Mouse (Mus musculus) CH12.LX (cell line): ENCODE results near the gene Olfr433. TPM values are rescaled to one million over a fixed set of nuclear protein-coding genes. Genes with fewer than 3 reads are reported as not detected.

Experiments
- DNase-seq: peaks from one replicate; pipeline ENCODE4 v3.0.0-alpha.2; 2013; ENCODE audit errors: extremely low read depth
- H3K27ac ChIP-seq: 2 replicates; pipeline ENCODE4 v1.5.1; 2012; ENCODE audit warnings: low read depth, mild to moderate bottlenecking, control low read depth, moderate library complexity; ENCODE audit not compliant: insufficient read depth
- H3K27me3 ChIP-seq: replicated peaks from 2 replicates; pipeline ENCODE3; 2012; ENCODE audit warnings: inconsistent platforms
- H3K36me3 ChIP-seq, 2 experiments: replicated peaks in 1 of 2; 2 replicates each; pipeline versions ENCODE3 to v1.6.1; 2012; ENCODE audit warnings: inconsistent platforms in 1 of 2, low read length in 1 of 2, mild to moderate bottlenecking in 1 of 2, mixed read lengths in 1 of 2, moderate library complexity in 1 of 2; ENCODE audit not compliant: control insufficient read depth in 1 of 2, insufficient read depth in 1 of 2
- H3K4me1 ChIP-seq, 2 experiments: 2 replicates each; pipeline ENCODE4 v1.6.1; 2012; ENCODE audit warnings: inconsistent platforms in 1 of 2, moderate library complexity in 1 of 2; ENCODE audit not compliant: insufficient read depth in 2 of 2, control insufficient read depth in 1 of 2
- H3K4me2 ChIP-seq: 2 replicates; pipeline ENCODE4 v1.6.1; 2012; ENCODE audit warnings: low read depth, mild to moderate bottlenecking, control low read depth; ENCODE audit not compliant: poor library complexity, insufficient read depth, severe bottlenecking
- H3K4me3 ChIP-seq, 3 experiments: fragments of 150-350 bp in 1 of 3; sonication (generic) in 1 of 3; replicated peaks in 1 of 3; 2 replicates each; pipeline versions ENCODE3 to v1.5.1; 2011 to 2012; ENCODE audit warnings: low read depth in 2 of 3, low read length in 2 of 3, mild to moderate bottlenecking in 2 of 3, moderate library complexity in 2 of 3, control low read depth in 1 of 3, improper control_type of control experiment in 1 of 3, inconsistent platforms in 1 of 3, mixed read lengths in 1 of 3; ENCODE audit not compliant: poor library complexity in 1 of 3
- H3K79me2 ChIP-seq: replicated peaks from 2 replicates; pipeline ENCODE4 v1.6.1; 2012; ENCODE audit warnings: mild to moderate bottlenecking, moderate library complexity; ENCODE audit not compliant: control insufficient read depth, poor library complexity, insufficient read depth, severe bottlenecking; ENCODE audit errors: extremely low read depth
- H3K9ac ChIP-seq: 2 replicates; pipeline ENCODE4 v1.6.1; 2012; ENCODE audit warnings: low read depth, mild to moderate bottlenecking, control low read depth, moderate library complexity; ENCODE audit not compliant: insufficient read depth
- H3K9me3 ChIP-seq: replicated peaks from 2 replicates; pipeline ENCODE3; 2012; ENCODE audit warnings: low read length, inconsistent platforms, mixed read lengths
- ELF1 ChIP-seq: IDR thresholded peaks from 2 replicates; pipeline ENCODE4 v1.6.1; 2014; ENCODE audit warnings: low read depth, mild to moderate bottlenecking, inconsistent platforms, low read length, improper control_type of control experiment
- HCFC1 ChIP-seq: IDR thresholded peaks from 2 replicates; pipeline ENCODE4 v1.6.1; 2012; ENCODE audit warnings: low read depth, mild to moderate bottlenecking, inconsistent platforms, low read length, improper control_type of control experiment
- IRF4 ChIP-seq: IDR thresholded peaks from 2 replicates; pipeline ENCODE4 v1.6.1; 2014; ENCODE audit warnings: low read depth, mild to moderate bottlenecking, inconsistent platforms, low read length, improper control_type of control experiment
- MAX ChIP-seq: IDR thresholded peaks from 2 replicates; pipeline ENCODE4 v1.6.1; 2011; ENCODE audit warnings: low read length, improper control_type of control experiment
- MAZ ChIP-seq: IDR thresholded peaks from 2 replicates; pipeline ENCODE4 v1.6.1; 2012; ENCODE audit warnings: low read depth, mild to moderate bottlenecking, inconsistent platforms, low read length, improper control_type of control experiment, moderate library complexity
- MXI1 ChIP-seq: IDR thresholded peaks from 2 replicates; pipeline ENCODE4 v1.6.1; 2011; ENCODE audit warnings: mild to moderate bottlenecking, low read depth, low read length, improper control_type of control experiment
- NRF1 ChIP-seq: IDR thresholded peaks from 2 replicates; pipeline ENCODE4 v1.6.1; 2014; ENCODE audit warnings: low read depth, mild to moderate bottlenecking, inconsistent platforms, low read length, improper control_type of control experiment, moderate library complexity
- PAX5 ChIP-seq: IDR thresholded peaks from 2 replicates; pipeline ENCODE4 v1.6.1; 2012; ENCODE audit warnings: low read length, inconsistent platforms, mixed read lengths
- POLR2A ChIP-seq: IDR thresholded peaks from 2 replicates; pipeline ENCODE4 v1.6.1; 2011; ENCODE audit warnings: low read depth, mild to moderate bottlenecking, improper control_type of control experiment, low read length
- POLR2AphosphoS2 ChIP-seq: IDR thresholded peaks from 2 replicates; pipeline ENCODE4 v1.6.1; 2011; ENCODE audit warnings: low read depth, low read length, improper control_type of control experiment
- RAD21 ChIP-seq: IDR thresholded peaks from 2 replicates; pipeline ENCODE4 v1.6.1; 2011; ENCODE audit warnings: low read depth, mild to moderate bottlenecking, low read length, improper control_type of control experiment, moderate library complexity
- RCOR1 ChIP-seq: conservative IDR thresholded peaks from 2 replicates; pipeline ENCODE4 v1.6.1; 2012; ENCODE audit warnings: low read depth, mild to moderate bottlenecking, inconsistent platforms, low read length, improper control_type of control experiment
- SIN3A ChIP-seq: IDR thresholded peaks from 2 replicates; pipeline ENCODE4 v1.6.1; 2012; ENCODE audit warnings: low read length, improper control_type of control experiment, inconsistent platforms
- TBP ChIP-seq: conservative IDR thresholded peaks from 2 replicates; pipeline ENCODE4 v1.6.1; 2011; ENCODE audit warnings: low read depth, low read length, improper control_type of control experiment
- TCF12 ChIP-seq: IDR thresholded peaks from 2 replicates; pipeline ENCODE4 v1.6.1; 2014; ENCODE audit warnings: low read depth, mild to moderate bottlenecking, inconsistent platforms, low read length, improper control_type of control experiment
- UBTF ChIP-seq: IDR thresholded peaks from 2 replicates; pipeline ENCODE4 v1.6.1; 2012; ENCODE audit warnings: low read depth, mild to moderate bottlenecking, inconsistent platforms, low read length, improper control_type of control experiment, moderate library complexity
- USF1 ChIP-seq: IDR thresholded peaks from 2 replicates; pipeline ENCODE4 v1.6.1; 2014; ENCODE audit warnings: low read depth, mild to moderate bottlenecking, inconsistent platforms, low read length, improper control_type of control experiment
- USF2 ChIP-seq: conservative IDR thresholded peaks from 2 replicates; pipeline ENCODE4 v1.6.1; 2011; ENCODE audit warnings: low read depth, low read length, improper control_type of control experiment
- ZNF384 ChIP-seq: IDR thresholded peaks from 2 replicates; pipeline ENCODE4 v1.6.1; 2012; ENCODE audit warnings: low read depth, low read length, improper control_type of control experiment, inconsistent platforms
- dilution Hi-C: fragments of 300-500 bp; cut with MboI; formaldehyde crosslinking; loops from 2 replicates; pipeline ENCODE4 v1.14.3; 2020; ENCODE audit warnings: low sequenced_read_pairs; ENCODE audit not compliant: extremely low pct_unique_long_range_greater_than_20kb, extremely low pct_ligation_motif_present
- in situ Hi-C: fragments of 300-500 bp; cut with MboI; formaldehyde crosslinking; loops from 3 replicates; pipeline ENCODE4 v1.14.3; 2019; ENCODE audit warnings: low sequenced_read_pairs, low pct_ligation_motif_present, low pct_unique_long_range_greater_than_20kb, mixed read lengths
- polyA plus RNA-seq: library from polyadenylated mRNA; unstranded; fragments of >175 nt; gene quantifications from 2 replicates; pipeline ENCODE4 v1.2.1, GENCODE M21; 2012; ENCODE audit warnings: low read depth; ENCODE audit not compliant: insufficient read length
- total RNA-seq, 2 experiments: library from RNA; depleted of rRNA; stranded (reverse); fragments of 300-350 nt in 1 of 2; fragments of >200 nt in 1 of 2; gene quantifications; 2 replicates each; pipeline ENCODE4 v1.2.3; 2012 to 2014

The Olfr433 gene
- total and polyA plus RNA-seq, 3 experiments = 0.43 to 0.54 (median 0.51) TPM

- Histone ChIP-seq H3K27ac (no peak overlapping the region), H3K4me3 (no peak overlapping the region), H3K36me3 (no peaks in the 10 kb centered on the region), H3K4me2 (no peak overlapping the region), H3K9ac (no peak overlapping the region), H3K4me1 (peaks cover 7 to 10% of the 10 kb centered on the region in 2 experiments; a peak in 3 of 4 replicates), H3K79me2 (no peaks in the 10 kb centered on the region), H3K9me3 (peaks cover 3% of the 10 kb centered on the region), H3K27me3 (no peaks in the 10 kb centered on the region)
- in situ Hi-C loops (no loop called here), dilution Hi-C loops (no loop called here)
- DNase-seq = no peak
- TF ChIP-seq ELF1 (no peak), NRF1 (peak; percentile 68)
These were observed 12.5 kb downstream of the Olfr433 start for GRCm38 (mm10) chr1:174052981-174053380.

GRCm38 (mm10) chr1:174055248-174055647, 14.7 kb downstream of the Olfr433 start:
- Histone ChIP-seq H3K36me3 (no peaks in the 10 kb centered on the region), H3K9me3 (no peaks in the 10 kb centered on the region), H3K79me2 (no peaks in the 10 kb centered on the region), H3K9ac (no peak overlapping the region), H3K27ac (no peak overlapping the region), H3K4me1 (peaks cover 7 to 10% of the 10 kb centered on the region in 2 experiments; a peak in 3 of 4 replicates), H3K27me3 (no peaks in the 10 kb centered on the region), H3K4me2 (no peak overlapping the region)
- in situ Hi-C loops = no loop called here
- DNase-seq = no peak
- dilution Hi-C loops = no loop called here
- TF ChIP-seq NRF1 (no peak), RAD21 (no peak), USF1 (no peak), MXI1 (no peak), SIN3A (no peak), TBP (no peak), RCOR1 (no peak), UBTF (no peak), USF2 (no peak), POLR2AphosphoS2 (no peak), POLR2A (no peak), TCF12 (no peak), IRF4 (no peak), ELF1 (no peak), PAX5 (no peak), MAZ (no peak), HCFC1 (no peak), ZNF384 (no peak), MAX (no peak)
- TF ChIP-seq, all 38 proteins: peak for 0
- H3K4me3 ChIP-seq = no peak overlapping the region
